Mouse (Mus musculus) CH12.LX (cell line): ENCODE data around the gene Camkmt.

Experiments used
- CHD1 ChIP-seq: IDR thresholded peaks from 2 replicates; pipeline ENCODE4 v1.6.1; 2012; ENCODE audit warnings: low read depth, low read length, improper control_type of control experiment, inconsistent platforms
- CTCF ChIP-seq, 2 experiments: IDR thresholded peaks in 1 of 2; conservative IDR thresholded peaks in 1 of 2; 2 replicates each; pipeline ENCODE4 v1.5.1; 2011 to 2012; ENCODE audit warnings: low read depth in 2 of 2, low read length in 2 of 2, improper control_type of control experiment in 1 of 2, inconsistent platforms in 1 of 2, mild to moderate bottlenecking in 1 of 2, moderate library complexity in 1 of 2
- E2F4 ChIP-seq: IDR thresholded peaks from 2 replicates; pipeline ENCODE4 v1.6.1; 2011; ENCODE audit warnings: low read depth, low read length, improper control_type of control experiment; ENCODE audit not compliant: insufficient replicate concordance
- ELF1 ChIP-seq: IDR thresholded peaks from 2 replicates; pipeline ENCODE4 v1.6.1; 2014; ENCODE audit warnings: low read depth, mild to moderate bottlenecking, inconsistent platforms, low read length, improper control_type of control experiment
- EP300 ChIP-seq: IDR thresholded peaks from 2 replicates; pipeline ENCODE4 v1.6.1; 2011; ENCODE audit warnings: low read length, improper control_type of control experiment
- MAX ChIP-seq: IDR thresholded peaks from 2 replicates; pipeline ENCODE4 v1.6.1; 2011; ENCODE audit warnings: low read length, improper control_type of control experiment
- MEF2A ChIP-seq: IDR thresholded peaks from 2 replicates; pipeline ENCODE4 v1.6.1; 2014; ENCODE audit warnings: low read depth, mild to moderate bottlenecking, inconsistent platforms, low read length, improper control_type of control experiment, borderline replicate concordance
- POLR2A ChIP-seq: IDR thresholded peaks from 2 replicates; pipeline ENCODE4 v1.6.1; 2011; ENCODE audit warnings: low read depth, mild to moderate bottlenecking, improper control_type of control experiment, low read length
- RAD21 ChIP-seq: IDR thresholded peaks from 2 replicates; pipeline ENCODE4 v1.6.1; 2011; ENCODE audit warnings: low read depth, mild to moderate bottlenecking, low read length, improper control_type of control experiment, moderate library complexity
- RCOR1 ChIP-seq: conservative IDR thresholded peaks from 2 replicates; pipeline ENCODE4 v1.6.1; 2012; ENCODE audit warnings: low read depth, mild to moderate bottlenecking, inconsistent platforms, low read length, improper control_type of control experiment
- USF1 ChIP-seq: IDR thresholded peaks from 2 replicates; pipeline ENCODE4 v1.6.1; 2014; ENCODE audit warnings: low read depth, mild to moderate bottlenecking, inconsistent platforms, low read length, improper control_type of control experiment
- ZC3H11A ChIP-seq: IDR thresholded peaks from 2 replicates; pipeline ENCODE4 v1.6.1; 2012; ENCODE audit warnings: low read depth, mild to moderate bottlenecking, inconsistent platforms, low read length, improper control_type of control experiment
- ZKSCAN1 ChIP-seq: IDR thresholded peaks from 2 replicates; pipeline ENCODE4 v1.6.1; 2012; ENCODE audit warnings: low read depth, inconsistent platforms, low read length, improper control_type of control experiment, borderline replicate concordance
- ZNF384 ChIP-seq: IDR thresholded peaks from 2 replicates; pipeline ENCODE4 v1.6.1; 2012; ENCODE audit warnings: low read depth, low read length, improper control_type of control experiment, inconsistent platforms

- no peak for TF ChIP-seq MAX
- no peak for TF ChIP-seq POLR2A
- TF ChIP-seq E2F4: no peak
- no peak for TF ChIP-seq USF1
- no peak for TF ChIP-seq CTCF (conservative IDR thresholded peaks at IDR 0.05 in 1 of 2, IDR thresholded peaks at IDR 0.05 in 1 of 2; ENCODE audit: low read depth in 2 of 2, low read length in 2 of 2)
- no peak for TF ChIP-seq RCOR1
- TF ChIP-seq ZNF384: no peak
- TF ChIP-seq ELF1: no peak
- no peak for TF ChIP-seq ZKSCAN1
- no peak for TF ChIP-seq ZC3H11A
- no peak for TF ChIP-seq EP300
- no peak for TF ChIP-seq CHD1
- TF ChIP-seq RAD21: no peak
- TF ChIP-seq MEF2A: no peak
Observed at GRCm38 (mm10) chr17:85089621-85090020, 731 bp upstream of the Camkmt start.
